Mouse (Mus musculus) liver, embryonic 14.5 days (tissue): ENCODE measurements around the gene B230104I21Rik.

Experiments used
- CTCF ChIP-seq: IDR thresholded peaks from 2 replicates; pipeline ENCODE4 v1.5.1; 2016; ENCODE audit warnings: antibody characterized with exemption, low read depth, control low read depth
- EP300 ChIP-seq: IDR thresholded peaks from 2 replicates; pipeline ENCODE4 v1.6.1; 2016; ENCODE audit warnings: antibody characterized with exemption, low read depth

GRCm38 (mm10) chr4:154334699-154335402 is 1.1 kb upstream of the B230104I21Rik start:
- no peak for TF ChIP-seq CTCF
- TF ChIP-seq EP300, result no peak
